Mouse (Mus musculus) testis, adult 2 months (tissue): ENCODE results near the gene F10.

Experiments used
- CTCF ChIP-seq: fragments of 200-500 bp; IDR thresholded peaks from 2 replicates; pipeline ENCODE4 v1.5.1; 2012; ENCODE audit warnings: low read depth, mild to moderate bottlenecking, inconsistent platforms, low read length, moderate library complexity; ENCODE audit not compliant: control insufficient read depth, insufficient read depth, insufficient replicate concordance
- POLR2A ChIP-seq: fragments of 200-500 bp; IDR thresholded peaks from 2 replicates; pipeline ENCODE4 v1.6.1; 2012; ENCODE audit warnings: low read depth, mild to moderate bottlenecking, inconsistent platforms, low read length, moderate library complexity; ENCODE audit not compliant: control insufficient read depth

GRCm38 (mm10) chr8:12987571-12987970 lies 49.5 kb upstream of the F10 start:
- TF ChIP-seq CTCF (no peak), POLR2A (no peak)
